Comparison of ENCODE assay signal across 8 mouse cellular contexts in genomic region chr2:10372321-10372723, GRCm38 (mm10). TPM values are rescaled to one million over a fixed set of nuclear protein-coding genes. Genes with fewer than 3 reads are reported as not detected.
A peak's percentile ranks its signal among the peaks of the same experiment; 100 is the strongest.
DNase-seq lines count a peak whose midpoint lies in the region; ATAC-seq lines count a peak whose summit lies in the region.

No protein-coding gene starts in this region.

- peak overlapping the region; percentile 97 for H3K4me2 ChIP-seq in hindbrain, embryonic 12.5 days (replicated peaks)

- H3K4me3 ChIP-seq in hindbrain, embryonic 12.5 days = peak overlapping the region; percentile 55

- DNase-seq in R1 (ENCODE audit: low read depth, low spot score) = peak; percentile 89
- DNase-seq in cerebellum, adult 9-11 months = peak; percentile 18
- peak; percentile 50 to 67 for DNase-seq in frontal cortex, postnatal 10 days (ENCODE audit: low spot score in 2 of 2)
- peak; percentile 61 to 68 for DNase-seq in layer of hippocampus, postnatal 36 days
- peak; percentile 66 to 73 for DNase-seq in lung, postnatal 4 days
- peak; percentile 54 for DNase-seq in retina, postnatal 7 days (ENCODE audit: low read depth, low spot score)
- DNase-seq in urinary bladder, postnatal 10 days (ENCODE audit: low spot score) = peak; percentile 25

- no peaks in the 10 kb centered on the region for H3K9me3 ChIP-seq in hindbrain, embryonic 12.5 days (replicated peaks)

- peaks cover 73% of the 10 kb centered on the region for H3K27me3 ChIP-seq in hindbrain, embryonic 12.5 days

- H3K9ac ChIP-seq in hindbrain, embryonic 12.5 days = peak overlapping the region; percentile 59

- WGBS in hindbrain, embryonic 12.5 days = under 1% methylated on average over 31 of the region's 31 CpGs

- H3K4me1 ChIP-seq in hindbrain, embryonic 12.5 days = peaks cover 13% of the 10 kb centered on the region

- no peak overlapping the region for H3K27ac ChIP-seq in hindbrain, embryonic 12.5 days

- no peaks in the 10 kb centered on the region for H3K36me3 ChIP-seq in hindbrain, embryonic 12.5 days

- peak; percentile 73 for ATAC-seq in hindbrain, embryonic 12.5 days (ENCODE audit: low FRiP score)

RNA-seq across cellular contexts. Expression of gene Sfmbt2, which starts 2.0 kb away (rescaled TPM):
- 2.6 and 3.0 TPM in 2 replicates for polyA plus RNA-seq in hindbrain, embryonic 12.5 days (2016; fragmentation: Nextera tagmentation; extraction: Ambion mirVana)
- 1 to 10 TPM; 3.7 to 6.1 TPM for total RNA-seq in layer of hippocampus, postnatal 36 days (2021)

Comparison
In these comparisons a context has a peak if more than half of its experiments do, and no peak if none do; other contexts are left out.
1. DNase-seq: peak in every context shown above with its lines; median percentile 89 in R1; 70 in lung, postnatal 4 days; 64 in layer of hippocampus, postnatal 36 days; 58 in frontal cortex, postnatal 10 days; 54 in retina, postnatal 7 days; 25 in urinary bladder, postnatal 10 days; 18 in cerebellum, adult 9-11 months.